8 mouse cellular contexts compared by ENCODE assay signal in the genomic region with DNA sequence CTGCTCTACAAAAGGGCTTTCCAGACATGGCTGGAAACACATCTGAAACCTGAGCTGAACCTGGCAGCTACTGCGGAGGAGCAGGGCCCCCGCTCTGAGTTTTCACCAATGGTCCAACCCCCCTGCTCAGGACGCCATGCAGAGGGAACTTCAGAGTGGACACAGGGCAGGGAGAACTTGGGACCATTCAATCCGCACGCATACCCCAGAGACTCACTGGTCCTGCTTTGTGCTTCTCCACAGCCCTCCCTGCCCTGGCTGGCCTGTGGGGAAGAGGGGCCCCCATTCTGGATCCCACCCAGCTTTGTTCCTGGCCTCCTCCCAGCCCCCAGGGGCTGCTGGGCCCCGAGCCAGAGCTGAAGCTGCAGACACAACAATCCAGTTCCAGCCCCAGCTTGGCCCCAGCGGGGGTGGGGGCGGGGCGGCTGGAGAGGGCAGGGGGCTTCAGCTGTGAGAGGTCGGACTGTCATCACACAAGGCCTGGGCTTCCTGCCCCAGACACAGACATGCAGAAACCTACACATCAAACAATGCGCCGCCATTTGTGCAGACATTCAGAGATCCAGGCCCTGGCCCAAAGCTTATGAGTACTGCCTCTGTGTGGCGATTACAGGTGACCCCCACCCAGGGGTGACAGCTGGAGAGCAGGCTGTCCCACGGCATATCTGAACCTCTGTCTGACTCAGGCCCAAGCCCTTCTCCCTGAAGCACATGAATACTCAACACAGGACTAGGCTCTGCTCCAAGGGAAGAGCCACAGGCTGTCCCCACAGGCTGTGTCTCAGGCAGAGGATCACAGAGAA. TPM values are rescaled to one million over a fixed set of nuclear protein-coding genes. Genes with fewer than 3 reads are reported as not detected.
DNase-seq lines count a peak whose midpoint lies in the region; ATAC-seq and TF ChIP-seq lines count a peak whose summit lies in the region.

No protein-coding gene starts in this region.

- peak overlapping the region; percentile 13; the same call in 1 of the 2 replicates for H3K4me2 ChIP-seq in kidney, postnatal 0 days (ENCODE audit: low read length)
- peak overlapping the region; percentile 57 for H3K4me2 ChIP-seq in heart, embryonic 13.5 days
- H3K4me2 ChIP-seq in limb, embryonic 15.5 days = peak overlapping the region; percentile 32

- no peak for TF ChIP-seq POLR2A in kidney, adult 2 months (IDR thresholded peaks at IDR 0.05; ENCODE audit: low read depth, low read length)

- no peaks in the 10 kb centered on the region for H3K9me3 ChIP-seq in kidney, postnatal 0 days (replicated peaks; ENCODE audit: low read length)
- H3K9me3 ChIP-seq in heart, embryonic 13.5 days = no peaks in the 10 kb centered on the region
- no peaks in the 10 kb centered on the region for H3K9me3 ChIP-seq in limb, embryonic 15.5 days

- no peak overlapping the region for H3K4me3 ChIP-seq in kidney, postnatal 0 days (replicated peaks; ENCODE audit: low read depth, low read length)
- no peak overlapping the region for H3K4me3 ChIP-seq in kidney, adult 2 months (ENCODE audit: insufficient read depth, low read depth, low read length)
- 0 out of 2 replicates have a peak overlapping the region, but pooled peaks have one; percentile 8 for H3K4me3 ChIP-seq in heart, embryonic 13.5 days
- H3K4me3 ChIP-seq in limb, embryonic 15.5 days = no peak overlapping the region

- DNase-seq in kidney, postnatal 0 days (ENCODE audit: low spot score) = peak; percentile 83
- no peak for DNase-seq in kidney, adult 2 months
- peak; percentile 76 for DNase-seq in embryo, embryonic 11 days
- peak; percentile 75 for DNase-seq in ovary, adult 18-20 months (ENCODE audit: low spot score)
- DNase-seq in natural killer cell, adult 2 months (ENCODE audit: low spot score in 2 of 2) = no peak
- no peak for DNase-seq in urinary bladder, adult 2 months (ENCODE audit: low spot score)

- peaks cover 9% of the 10 kb centered on the region; the same call in 1 of the 2 replicates for H3K4me1 ChIP-seq in kidney, postnatal 0 days (replicated peaks; ENCODE audit: insufficient read depth, low read length)
- no peaks in the 10 kb centered on the region for H3K4me1 ChIP-seq in kidney, adult 2 months (ENCODE audit: control insufficient read depth, insufficient read depth, low read length)
- H3K4me1 ChIP-seq in heart, embryonic 13.5 days = peaks cover 72% of the 10 kb centered on the region
- peaks cover 66% of the 10 kb centered on the region for H3K4me1 ChIP-seq in limb, embryonic 15.5 days

- H3K9ac ChIP-seq in kidney, postnatal 0 days (ENCODE audit: low read depth, low read length) = no peak overlapping the region
- H3K9ac ChIP-seq in heart, embryonic 13.5 days = peak overlapping the region; percentile 73
- no peak overlapping the region for H3K9ac ChIP-seq in limb, embryonic 15.5 days

- H3K27ac ChIP-seq in kidney, postnatal 0 days = peak overlapping the region; percentile 85
- no peak overlapping the region for H3K27ac ChIP-seq in kidney, adult 2 months (ENCODE audit: insufficient read depth, low read depth, low read length)
- H3K27ac ChIP-seq in heart, embryonic 13.5 days (replicated peaks) = peak overlapping the region; percentile 94
- H3K27ac ChIP-seq in limb, embryonic 15.5 days = peak overlapping the region; percentile 88

- H3K27me3 ChIP-seq in kidney, postnatal 0 days (ENCODE audit: insufficient read depth, low read length) = no peaks in the 10 kb centered on the region
- H3K27me3 ChIP-seq in kidney, adult 2 months (replicated peaks; ENCODE audit: control insufficient read depth, insufficient read depth, low read length) = no peaks in the 10 kb centered on the region
- no peaks in the 10 kb centered on the region for H3K27me3 ChIP-seq in heart, embryonic 13.5 days (replicated peaks)
- no peaks in the 10 kb centered on the region for H3K27me3 ChIP-seq in limb, embryonic 15.5 days

- WGBS in kidney, postnatal 0 days = 13% methylated on average over 14 of the region's 14 CpGs
- WGBS in kidney, adult 2 months = 53% methylated on average over 14 of the region's 14 CpGs
- WGBS in heart, embryonic 13.5 days = 11% methylated on average over 14 of the region's 14 CpGs
- WGBS in limb, embryonic 15.5 days = 14% methylated on average over 14 of the region's 14 CpGs

- TF ChIP-seq CTCF in kidney, postnatal 0 days (IDR thresholded peaks at IDR 0.05; ENCODE audit: low read depth) = no peak
- no peak for TF ChIP-seq CTCF in kidney, adult 2 months (conservative IDR thresholded peaks at IDR 0.05; ENCODE audit: insufficient read depth, insufficient read length, low read depth, low read length)

- peaks cover 30% of the 10 kb centered on the region; the same call in 1 of the 2 replicates for H3K36me3 ChIP-seq in kidney, postnatal 0 days (ENCODE audit: insufficient read depth, low read length)
- peaks cover 2% of the 10 kb centered on the region; the same call in 1 of the 2 replicates for H3K36me3 ChIP-seq in kidney, adult 2 months (ENCODE audit: control insufficient read depth, insufficient read depth, low read length)
- peaks cover 33% of the 10 kb centered on the region for H3K36me3 ChIP-seq in heart, embryonic 13.5 days
- H3K36me3 ChIP-seq in limb, embryonic 15.5 days = peaks cover 32% of the 10 kb centered on the region

- ATAC-seq in kidney, postnatal 0 days (replicated peaks; ENCODE audit: low FRiP score, low read depth) = peak; percentile 26; the same call in 1 of the 2 replicates
- ATAC-seq in heart, embryonic 13.5 days (ENCODE audit: extremely low read depth, insufficient number of reproducible peaks, low FRiP score, low TSS enrichment) = peak; percentile 55; the same call in 1 of the 2 replicates
- peak; percentile 67 for ATAC-seq in limb, embryonic 15.5 days (ENCODE audit: insufficient number of reproducible peaks, low FRiP score, low TSS enrichment, low read depth)

RNA-seq across cellular contexts. Expression of a gene that starts 10.8 kb away (rescaled TPM):
- 330 and 339 TPM in 2 replicates for polyA plus RNA-seq in kidney, postnatal 0 days (2015; fragmentation: Nextera tagmentation; extraction: Ambion mirVana)
- 14.9 and 18.0 TPM in 2 replicates for polyA plus RNA-seq in kidney, adult 2 months (2012; rRNA removed)
- polyA plus RNA-seq in heart, embryonic 13.5 days (2015; fragmentation: Nextera tagmentation; extraction: Ambion mirVana) = 273 and 299 TPM in 2 replicates
- 958 and 1,066 TPM in 2 replicates for polyA plus RNA-seq in limb, embryonic 15.5 days (2015; fragmentation: Nextera tagmentation; extraction: Ambion mirVana)
- polyA plus RNA-seq in urinary bladder, adult 2 months (2012; rRNA removed) = 37.6 and 37.9 TPM in 2 replicates

RNA-seq across cellular contexts. Expression of a gene that starts 34.3 kb away (rescaled TPM):
- 30.6 and 31.9 TPM in 2 replicates for polyA plus RNA-seq in kidney, postnatal 0 days (2015; fragmentation: Nextera tagmentation; extraction: Ambion mirVana)
- polyA plus RNA-seq in kidney, adult 2 months (2012; rRNA removed) = 46.3 and 56.0 TPM in 2 replicates
- polyA plus RNA-seq in heart, embryonic 13.5 days (2015; fragmentation: Nextera tagmentation; extraction: Ambion mirVana) = 28.7 and 29.4 TPM in 2 replicates
- polyA plus RNA-seq in limb, embryonic 15.5 days (2015; fragmentation: Nextera tagmentation; extraction: Ambion mirVana) = 37.3 and 41.0 TPM in 2 replicates
- 49.5 and 57.3 TPM in 2 replicates for polyA plus RNA-seq in urinary bladder, adult 2 months (2012; rRNA removed)

RNA-seq across cellular contexts. Expression of a gene that starts 39.3 kb away (rescaled TPM):
- polyA plus RNA-seq in kidney, postnatal 0 days (2015; fragmentation: Nextera tagmentation; extraction: Ambion mirVana) = 5.9 and 7.8 TPM in 2 replicates
- 34.7 and 41.8 TPM in 2 replicates for polyA plus RNA-seq in kidney, adult 2 months (2012; rRNA removed)
- polyA plus RNA-seq in heart, embryonic 13.5 days (2015; fragmentation: Nextera tagmentation; extraction: Ambion mirVana) = 3.4 and 3.5 TPM in 2 replicates
- 4.0 and 5.8 TPM in 2 replicates for polyA plus RNA-seq in limb, embryonic 15.5 days (2015; fragmentation: Nextera tagmentation; extraction: Ambion mirVana)
- polyA plus RNA-seq in urinary bladder, adult 2 months (2012; rRNA removed) = 27.0 and 30.8 TPM in 2 replicates

RNA-seq across cellular contexts. Expression of a gene that starts 57.1 kb away (rescaled TPM):
- polyA plus RNA-seq in kidney, postnatal 0 days (2015; fragmentation: Nextera tagmentation; extraction: Ambion mirVana) = 87.6 and 93.1 TPM in 2 replicates
- polyA plus RNA-seq in kidney, adult 2 months (2012; rRNA removed) = 60.3 and 64.9 TPM in 2 replicates
- 39.7 and 43.7 TPM in 2 replicates for polyA plus RNA-seq in heart, embryonic 13.5 days (2015; fragmentation: Nextera tagmentation; extraction: Ambion mirVana)
- polyA plus RNA-seq in limb, embryonic 15.5 days (2015; fragmentation: Nextera tagmentation; extraction: Ambion mirVana) = 95.8 and 104 TPM in 2 replicates
- 65.9 and 77.0 TPM in 2 replicates for polyA plus RNA-seq in urinary bladder, adult 2 months (2012; rRNA removed)

Comparison
In these comparisons a context has a peak if more than half of its experiments do, and no peak if none do; other contexts are left out.
1. DNase-seq: peak in kidney, postnatal 0 days (single experiment), embryo, embryonic 11 days (single experiment) and ovary, adult 18-20 months (single experiment); none in kidney, adult 2 months (single experiment), natural killer cell, adult 2 months (0 of 2) and urinary bladder, adult 2 months (single experiment).
2. Peak in every context shown above with its lines, with median percentiles within 50 percentile points of each other: ATAC-seq and H3K4me2 ChIP-seq.